8 mouse cellular contexts compared by ENCODE assay signal in genomic region chr12:58802410-58802809, GRCm38 (mm10).
DNase-seq lines count a peak whose midpoint lies in the region; ATAC-seq and TF ChIP-seq lines count a peak whose summit lies in the region.

No protein-coding gene starts in this region.

- no peak overlapping the region for H3K27ac ChIP-seq in ES-E14 (ENCODE audit: insufficient read depth, low read depth, low read length, poor library complexity, severe bottlenecking)
- H3K27ac ChIP-seq in forebrain, embryonic 15.5 days (replicated peaks), result no peak overlapping the region
- H3K27ac ChIP-seq in lung, postnatal 0 days (ENCODE audit: low read length), result no peak overlapping the region

- H3K27me3 ChIP-seq in forebrain, embryonic 15.5 days, result no peaks in the 10 kb centered on the region
- H3K27me3 ChIP-seq in lung, postnatal 0 days (replicated peaks; ENCODE audit: insufficient read depth, low read length), result no peaks in the 10 kb centered on the region

- in situ Hi-C loops in ES-E14 (cut with MboI; ENCODE audit: low sequenced_read_pairs in 2 of 2, unreplicated experiment in 2 of 2), result no loop called here

- peak; percentile 89 for TF ChIP-seq CTCF in lung, postnatal 0 days (IDR thresholded peaks at IDR 0.05)

- no peak overlapping the region for H3K4me2 ChIP-seq in forebrain, embryonic 15.5 days (replicated peaks)
- H3K4me2 ChIP-seq in lung, postnatal 0 days (replicated peaks; ENCODE audit: low read depth, low read length), result no peak overlapping the region

- peak; percentile 83 for DNase-seq in ES-E14 (ENCODE audit: low read depth, low spot score)
- peak; percentile 52 for DNase-seq in c-Kit-positive CD71-negative TER-119-negative erythroid progenitor cells, embryonic 14.5 days (ENCODE audit: low read depth)
- DNase-seq in layer of hippocampus, adult 8-10 months (ENCODE audit: low spot score in 2 of 2), result peak; percentile 71 to 88
- DNase-seq in lung, postnatal 0 days (ENCODE audit: low spot score), result peak; percentile 76
- peak; percentile 84 to 89 for DNase-seq in right cerebral cortex, adult 2 months (ENCODE audit: low spot score in 2 of 2)
- DNase-seq in urinary bladder, adult 2 months (ENCODE audit: low spot score), result peak; percentile 32

- 0 out of 4 replicates have a peak, but pooled peaks cover 0 to 3% of the 10 kb centered on the region in 2 experiments for H3K4me1 ChIP-seq in ES-E14 (ENCODE audit: control insufficient read depth in 2 of 2, insufficient read depth in 2 of 2, low read length in 2 of 2, poor library complexity in 1 of 2)
- H3K4me1 ChIP-seq in forebrain, embryonic 15.5 days, result 0 out of 2 replicates have a peak, but pooled peaks cover 4% of the 10 kb centered on the region
- H3K4me1 ChIP-seq in lung, postnatal 0 days (ENCODE audit: insufficient read depth, low read depth, low read length), result no peaks in the 10 kb centered on the region

- no peak overlapping the region for H3K4me3 ChIP-seq in ES-E14 (ENCODE audit: insufficient read depth in 1 of 2, low read depth in 1 of 2, low read length in 2 of 2, poor library complexity in 1 of 2, severe bottlenecking in 1 of 2)
- H3K4me3 ChIP-seq in forebrain, embryonic 15.5 days, result no peak overlapping the region
- H3K4me3 ChIP-seq in lung, postnatal 0 days (ENCODE audit: low read depth, low read length), result no peak overlapping the region

- no peaks in the 10 kb centered on the region for H3K36me3 ChIP-seq in ES-E14 (ENCODE audit: control insufficient read depth, insufficient read depth, low read length, poor library complexity, severe bottlenecking)
- H3K36me3 ChIP-seq in forebrain, embryonic 15.5 days, result no peaks in the 10 kb centered on the region
- no peaks in the 10 kb centered on the region for H3K36me3 ChIP-seq in lung, postnatal 0 days (ENCODE audit: insufficient read depth, low read length)

- H3K9ac ChIP-seq in ES-E14 (ENCODE audit: insufficient read depth, low read depth, low read length, poor library complexity, severe bottlenecking), result no peak overlapping the region
- no peak overlapping the region for H3K9ac ChIP-seq in forebrain, embryonic 15.5 days (replicated peaks)
- H3K9ac ChIP-seq in lung, postnatal 0 days (replicated peaks; ENCODE audit: low read depth), result no peak overlapping the region

- WGBS in forebrain, embryonic 15.5 days, result 35% methylated on average over 4 of the region's 4 CpGs
- 38% methylated on average over 4 of the region's 4 CpGs for WGBS in lung, postnatal 0 days

- peak; percentile 91 for ATAC-seq in forebrain, embryonic 15.5 days (replicated peaks)
- peak; percentile 80 to 89 for ATAC-seq in hematopoietic stem cell, adult 5-6 weeks (replicated peaks in 1 of 2; ENCODE audit: insufficient read depth in 1 of 2, low FRiP score in 2 of 2, low TSS enrichment in 1 of 2, low read depth in 1 of 2, poor library complexity in 2 of 2, severe bottlenecking in 2 of 2)
- peak; percentile 58 for ATAC-seq in lung, postnatal 0 days

- no peaks in the 10 kb centered on the region for H3K9me3 ChIP-seq in ES-E14 (ENCODE audit: control insufficient read depth, insufficient read depth, low read depth, low read length)
- no peaks in the 10 kb centered on the region for H3K9me3 ChIP-seq in forebrain, embryonic 15.5 days
- H3K9me3 ChIP-seq in lung, postnatal 0 days (ENCODE audit: low read length), result no peaks in the 10 kb centered on the region

- TF ChIP-seq EP300 in lung, postnatal 0 days (IDR thresholded peaks at IDR 0.05), result no peak

TF ChIP-seq in ES-E14, 5 proteins besides CTCF, POLR2A, EP300 and RAD21:
- no peak for TF ChIP-seq CHD2 (IDR thresholded peaks at IDR 0.05; ENCODE audit: low read depth, low read length)
- TF ChIP-seq ZC3H11A (IDR thresholded peaks at IDR 0.05; ENCODE audit: borderline replicate concordance, low read depth, low read length), result peak; percentile 79
TF ChIP-seq in ES-E14: peak in this region for 1.

Comparison
In these comparisons a context has a peak if more than half of its experiments do, and no peak if none do; other contexts are left out.
1. DNase-seq: peak in every context shown above with its lines; median percentile 86 in right cerebral cortex, adult 2 months; 83 in ES-E14; 80 in layer of hippocampus, adult 8-10 months; 76 in lung, postnatal 0 days; 52 in c-Kit-positive CD71-negative TER-119-negative erythroid progenitor cells, embryonic 14.5 days; 32 in urinary bladder, adult 2 months.